Mouse (Mus musculus): ENCODE measurements around the gene Slc6a13. TPM values are rescaled to one million over a fixed set of nuclear protein-coding genes. Genes with fewer than 3 reads are reported as not detected.

The Slc6a13 gene
- polyA plus RNA-seq (2014; fragmentation: Illumina TruSeq; extraction: RNeasy Lipid Tissue Mini Kit (QIAGEN cat#74804); ENCODE audit: low read depth, low replicate concordance): 16.3 TPM

GRCm38 (mm10) chr6:121299954-121300353 is at the start of gene Slc6a13:
TSS of gene Slc6a13 (plus strand) at chr6:121300227.

GRCm38 (mm10) chr6:121343026-121343770 is 43.2 kb downstream of the Slc6a13 start, which contains the start of gene Slc6a12:
TSS of gene Slc6a12 (plus strand) at chr6:121343076.

Other genes starting within 250 kb of the Slc6a13 start
- gene Mical3, start 169.2 kb upstream of the Slc6a13 start, polyA plus RNA-seq (2014; fragmentation: Illumina TruSeq; extraction: RNeasy Lipid Tissue Mini Kit (QIAGEN cat#74804); ENCODE audit: low read depth, low replicate concordance): 5.7 TPM
- 2.6 TPM for gene Pex26, start 116.6 kb upstream of the Slc6a13 start, polyA plus RNA-seq (2014; fragmentation: Illumina TruSeq; extraction: RNeasy Lipid Tissue Mini Kit (QIAGEN cat#74804); ENCODE audit: low read depth, low replicate concordance)
- 0.24 TPM for gene Tuba8, start 89.5 kb upstream of the Slc6a13 start, polyA plus RNA-seq (2014; fragmentation: Illumina TruSeq; extraction: RNeasy Lipid Tissue Mini Kit (QIAGEN cat#74804); ENCODE audit: low read depth, low replicate concordance)
- gene Usp18, start 54.3 kb upstream of the Slc6a13 start, polyA plus RNA-seq (2014; fragmentation: Illumina TruSeq; extraction: RNeasy Lipid Tissue Mini Kit (QIAGEN cat#74804); ENCODE audit: low read depth, low replicate concordance): 4.3 TPM
- 1.5 TPM for gene Slc6a12, start 42.8 kb downstream of the Slc6a13 start, polyA plus RNA-seq (2014; fragmentation: Illumina TruSeq; extraction: RNeasy Lipid Tissue Mini Kit (QIAGEN cat#74804); ENCODE audit: low read depth, low replicate concordance)
- gene Iqsec3, start 173.5 kb downstream of the Slc6a13 start, polyA plus RNA-seq (2014; fragmentation: Illumina TruSeq; extraction: RNeasy Lipid Tissue Mini Kit (QIAGEN cat#74804); ENCODE audit: low read depth, low replicate concordance): not detected